Mouse (Mus musculus): ENCODE results near the gene C77080. TPM values are rescaled to one million over a fixed set of nuclear protein-coding genes. Genes with fewer than 3 reads are reported as not detected.
"Not testable (repeated sequence)": the region's sequence is repeated elsewhere in the genome, so short reads cannot be mapped to it uniquely, and the experiment has no call there.

C77080 gene
- total RNA-seq, 2 experiments from 2014 or later: 9.7 to 11.7 TPM

- intact Hi-C loops (cut with DNase I): no loop called here
These were observed 38.9 kb downstream of the C77080 start for GRCm38 (mm10) chr4:129222019-129222925.

DNA sequence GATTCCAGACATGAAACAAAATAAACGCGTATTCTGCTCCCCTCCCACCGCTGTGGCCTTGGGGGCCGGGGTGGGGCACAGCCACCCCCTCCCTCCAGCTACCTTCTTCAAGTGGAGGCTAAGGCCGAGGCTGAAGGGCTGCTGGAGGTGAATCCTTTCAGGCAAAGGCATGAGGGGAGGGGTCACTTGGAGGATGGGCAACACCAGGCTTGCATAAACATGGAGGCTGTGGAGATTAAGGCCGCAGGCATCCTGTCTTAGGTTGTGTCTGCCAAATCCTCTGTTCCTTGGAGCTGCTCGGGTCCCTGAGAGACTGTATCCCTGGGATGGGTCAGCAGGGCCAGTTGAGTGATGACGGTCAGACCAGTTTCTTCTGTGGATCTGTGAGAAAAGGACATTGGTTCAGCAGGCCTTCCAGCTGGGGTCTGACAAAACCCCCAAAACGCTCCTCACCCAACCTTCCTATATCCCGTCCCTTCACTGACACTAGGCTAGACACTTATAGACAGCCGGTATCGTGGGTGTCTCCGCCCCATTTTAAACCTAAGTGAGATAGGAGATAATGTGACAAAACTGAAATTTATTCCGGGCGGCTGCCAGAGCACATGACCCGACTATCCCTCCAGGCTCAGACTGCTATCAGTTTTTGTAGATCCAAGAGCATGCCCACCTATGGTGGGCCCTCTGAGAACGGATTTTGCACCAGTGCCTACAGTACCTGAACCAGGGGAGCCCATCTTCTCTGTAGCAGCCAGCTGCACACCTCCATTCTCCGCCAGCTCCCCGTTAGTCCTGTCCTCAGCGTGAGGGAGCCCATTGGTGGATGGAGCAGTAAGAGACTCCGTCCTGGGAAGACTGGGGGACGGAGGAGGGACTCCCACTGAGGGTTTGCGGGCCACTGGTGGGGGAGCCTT, 39.9 kb downstream of the C77080 start:
- intact Hi-C loops (cut with DNase I): no loop called here
- no peak for DNase-seq

More at GRCm38 (mm10) chr4:129222019-129222925, 38.9 kb downstream of the C77080 start:
- DNase-seq: no peak

DNA sequence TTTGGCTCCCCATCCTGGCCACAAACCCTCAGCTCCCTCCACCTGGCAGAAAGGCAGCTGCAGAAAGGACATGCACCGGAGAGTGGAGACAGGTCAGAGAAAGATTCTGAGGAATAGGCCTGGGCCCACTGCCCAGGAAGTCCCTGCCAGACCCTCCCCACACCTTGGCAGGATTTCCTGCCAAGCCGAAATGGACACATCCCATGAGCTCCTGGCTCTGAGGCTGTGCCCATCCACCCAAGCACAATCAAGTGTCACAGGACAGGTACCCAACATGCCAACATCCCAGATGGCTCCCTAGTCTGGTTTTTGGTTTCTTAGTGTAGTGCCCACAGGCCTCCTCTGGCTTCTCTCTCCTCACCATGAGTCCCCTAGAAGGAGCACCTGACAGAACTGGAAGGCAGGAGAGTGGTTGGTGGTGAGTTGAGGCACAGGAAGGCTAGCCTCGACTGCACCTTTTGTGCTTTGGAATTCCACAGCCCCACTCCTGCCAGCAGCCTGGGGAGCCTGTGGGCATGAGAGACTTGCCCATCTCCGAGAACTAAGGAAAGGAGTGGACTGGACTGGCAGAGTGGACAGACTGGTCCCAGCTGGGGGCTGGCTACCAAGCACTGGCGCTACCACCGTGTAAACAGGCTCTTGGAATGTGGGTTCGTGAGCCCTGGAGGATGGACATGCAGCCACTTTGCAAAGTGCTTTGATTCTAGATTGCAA, 40.7 kb downstream of the C77080 start:
- peak; percentile 60 for DNase-seq
- intact Hi-C loops (cut with DNase I): no loop called here

DNA sequence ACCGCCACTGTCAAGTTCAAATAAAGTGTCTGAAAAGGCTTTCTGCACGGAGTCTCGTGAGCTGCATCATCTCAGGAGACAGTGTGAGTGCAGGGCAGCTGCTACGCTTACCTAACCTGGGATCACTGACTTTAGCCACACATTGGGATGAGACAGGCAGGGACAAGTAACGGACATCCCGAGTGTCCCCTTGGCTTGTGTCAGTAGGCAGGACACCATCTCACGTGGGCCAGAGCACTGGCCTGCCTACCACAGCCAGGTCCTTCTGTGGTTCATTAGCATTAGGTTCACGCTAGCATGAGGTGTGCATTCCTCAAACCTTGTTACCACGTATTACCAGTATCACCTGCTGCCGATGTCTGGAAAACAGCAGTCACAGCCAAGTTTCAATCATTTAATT, 42.0 kb downstream of the C77080 start:
- no peak for DNase-seq
- intact Hi-C loops (cut with DNase I): no loop called here

- intact Hi-C loops (cut with DNase I): no loop called here
- no peak for DNase-seq
These were observed 42.5 kb downstream of the C77080 start for GRCm38 (mm10) chr4:129218569-129219175.

- DNase-seq: not testable (repeated sequence)
- intact Hi-C loops (cut with DNase I): loop anchor here (5.0 kb wide), 1 partner anchor 60 kb away; no protein-coding TSS in a partner anchor
These were observed 48.7 kb downstream of the C77080 start for GRCm38 (mm10) chr4:129212486-129212885.

DNA sequence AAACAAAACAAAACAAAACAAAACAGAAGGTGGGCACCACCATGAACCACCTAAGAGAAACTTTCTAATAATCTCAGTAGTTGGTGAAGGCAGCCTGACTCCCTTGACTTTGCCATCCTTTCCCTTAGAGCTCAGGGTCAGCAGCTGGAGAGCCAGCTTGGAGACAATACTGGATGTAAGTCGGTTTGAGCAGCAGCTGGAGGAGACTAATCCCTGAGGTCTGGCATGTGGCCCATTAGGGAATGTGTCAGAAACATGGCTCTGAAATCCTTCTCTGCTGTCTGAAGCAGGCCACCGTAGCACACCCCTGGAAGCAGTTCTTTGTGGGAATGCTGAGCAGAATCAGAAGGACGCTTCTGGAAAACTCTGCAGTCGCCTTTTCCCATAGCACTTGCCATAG, 49.7 kb downstream of the C77080 start:
- intact Hi-C loops (cut with DNase I): loop anchor here (5.0 kb wide), 1 partner anchor 61 kb away; no protein-coding TSS in a partner anchor

DNA sequence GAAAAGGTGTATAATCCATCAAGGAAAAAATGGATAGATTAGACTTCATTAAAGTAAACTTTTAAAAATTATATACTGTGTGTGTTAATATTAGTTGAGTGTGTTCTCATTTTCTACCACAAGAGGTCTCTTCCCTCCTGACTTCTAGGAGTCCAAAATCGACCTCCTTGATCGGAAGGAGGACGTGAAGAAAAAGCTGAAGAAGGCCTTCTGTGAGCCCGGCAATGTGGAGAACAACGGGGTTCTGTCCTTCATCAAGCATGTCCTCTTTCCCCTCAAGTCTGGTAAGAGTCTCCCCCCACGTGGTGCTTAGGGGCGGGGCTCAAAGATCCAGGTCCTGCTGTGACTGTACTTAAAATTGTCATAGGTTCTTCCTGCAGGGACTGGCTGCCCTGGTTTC, 51.7 kb downstream of the C77080 start:
- DNase-seq: no peak
- intact Hi-C loops (cut with DNase I): no loop called here

More for the DNA sequence above, 49.7 kb downstream of the C77080 start:
- no peak for DNase-seq

GRCm38 (mm10) chr4:129206792-129207191, 54.4 kb downstream of the C77080 start:
- intact Hi-C loops (cut with DNase I): no loop called here
- no peak for DNase-seq

DNA sequence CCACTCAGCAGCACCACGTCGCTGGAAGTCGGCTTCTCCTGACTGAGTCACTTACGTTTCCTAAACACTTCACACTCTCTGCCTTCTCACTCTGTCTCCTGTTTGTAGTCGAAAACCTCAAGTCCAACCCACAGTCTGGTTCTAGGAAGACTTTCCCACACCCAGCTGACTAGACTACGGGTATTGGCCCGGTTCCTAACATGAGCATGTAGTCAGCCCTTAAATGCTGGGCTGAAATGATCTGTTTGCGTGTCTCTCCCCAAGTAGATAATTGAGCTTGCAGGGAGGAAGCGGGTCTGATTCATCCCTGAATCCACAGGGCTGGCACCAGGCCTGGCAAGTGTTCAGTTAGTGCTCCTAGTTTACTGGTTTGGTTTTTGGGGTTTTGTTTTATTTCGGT, 56.5 kb downstream of the C77080 start:
- intact Hi-C loops (cut with DNase I): loop anchor here (5.0 kb wide), 1 partner anchor 253 kb away; no protein-coding TSS in a partner anchor
- no peak for DNase-seq

- no peak for DNase-seq
- intact Hi-C loops (cut with DNase I): no loop called here
These were observed 63.7 kb downstream of the C77080 start for GRCm38 (mm10) chr4:129197514-129197913.

GRCm38 (mm10) chr4:129194280-129194679, 66.9 kb downstream of the C77080 start:
- intact Hi-C loops (cut with DNase I): no loop called here
- DNase-seq: no peak

DNA sequence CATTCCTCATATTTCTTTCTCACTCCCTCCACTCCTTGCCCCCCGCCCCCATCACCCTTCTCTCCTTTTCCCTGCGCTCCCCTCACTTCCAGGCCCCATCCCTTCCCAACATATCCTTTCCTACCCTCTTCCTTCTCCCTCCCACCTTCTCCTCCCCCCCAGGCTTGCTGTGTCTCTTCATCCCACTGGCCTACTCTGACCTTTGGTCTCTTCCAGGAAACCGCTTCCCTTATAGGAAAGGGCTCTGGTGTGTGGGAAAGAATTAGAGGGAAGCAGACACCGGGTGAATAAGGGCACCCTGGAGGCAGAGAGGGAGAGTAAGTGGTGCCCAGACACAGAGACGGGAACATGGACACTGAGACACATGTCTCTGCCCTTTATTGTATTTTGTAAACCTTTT, 69.5 kb downstream of the C77080 start:
- no peak for DNase-seq
- intact Hi-C loops (cut with DNase I): no loop called here

- DNase-seq: no peak
- intact Hi-C loops (cut with DNase I): no loop called here
These were observed 70.7 kb downstream of the C77080 start for GRCm38 (mm10) chr4:129190538-129190937.

- intact Hi-C loops (cut with DNase I): no loop called here
- DNase-seq: peak; percentile 99
These were observed 71.4 kb downstream of the C77080 start, which contains the start of the genes S100pbp and Yars for GRCm38 (mm10) chr4:129189542-129190519. S100pbp (minus strand) TSS chr4:129189727. Yars (plus strand) TSS chr4:129189760.

DNA sequence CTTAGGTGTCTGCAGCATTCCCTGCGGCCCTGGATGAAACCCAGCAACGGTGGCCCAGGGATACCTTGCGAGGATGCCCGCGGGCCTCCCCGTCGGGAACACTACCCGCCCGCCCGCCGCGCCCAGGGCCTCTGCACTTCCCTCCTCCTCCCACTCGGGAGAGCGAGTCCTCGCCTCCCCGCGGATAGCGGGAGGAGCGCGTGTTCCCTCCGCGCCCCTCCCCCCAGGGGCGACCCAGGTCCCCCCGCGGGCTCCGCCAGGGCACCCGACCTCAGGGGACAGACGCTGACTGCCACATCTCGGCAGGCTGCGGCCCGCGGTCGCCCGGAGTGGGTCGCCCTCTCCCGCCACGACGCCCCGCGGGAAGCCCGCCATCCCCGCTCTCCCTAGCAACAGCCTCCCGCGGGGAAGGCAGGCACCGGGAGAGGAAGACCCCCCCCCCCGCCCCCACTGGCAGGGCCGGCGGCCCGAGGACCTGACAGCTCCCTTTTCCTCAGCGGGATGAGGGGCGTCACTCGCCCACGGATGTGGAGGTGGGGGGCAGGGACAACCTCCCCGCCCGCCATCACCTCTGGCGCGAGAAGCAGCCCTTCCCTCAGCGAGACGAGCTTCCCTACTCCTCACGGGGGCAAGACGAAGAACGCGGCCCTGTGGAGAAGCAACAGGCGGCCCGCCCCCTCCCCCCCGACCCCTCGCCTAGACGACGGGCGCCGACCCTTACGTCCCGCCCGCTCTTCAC, 72.2 kb downstream of the C77080 start:
- intact Hi-C loops (cut with DNase I): no loop called here

GRCm38 (mm10) chr4:129188041-129188659, 73.1 kb downstream of the C77080 start:
- intact Hi-C loops (cut with DNase I): no loop called here
- no peak for DNase-seq

More for the DNA sequence above, 72.2 kb downstream of the C77080 start:
- DNase-seq: no peak

DNA sequence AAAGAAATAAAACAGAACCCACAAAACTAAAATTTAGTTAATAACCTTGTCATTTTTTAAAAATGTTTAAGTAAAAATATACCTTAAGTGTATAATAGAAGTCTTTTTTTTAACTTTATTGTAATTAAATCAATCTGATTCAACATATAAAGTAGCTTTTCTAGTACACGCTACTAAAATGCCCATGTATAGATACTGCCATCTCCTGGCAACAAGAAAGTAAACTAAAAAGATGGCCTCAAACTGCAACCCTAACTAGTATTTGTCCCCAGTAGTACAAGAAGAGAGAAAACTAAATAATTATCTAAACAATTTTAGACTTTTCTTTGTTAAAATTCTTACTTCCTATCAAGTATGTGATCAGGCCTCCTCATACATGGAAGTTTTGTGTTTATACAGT, 81.6 kb downstream of the C77080 start:
- intact Hi-C loops (cut with DNase I): no loop called here
- DNase-seq: no peak
